Mouse (Mus musculus) naive thymus-derived CD4-positive, alpha-beta T cell, adult 5 months (primary cell): ENCODE data around the gene Atp1b1. TPM values are rescaled to one million over a fixed set of nuclear protein-coding genes. Genes with fewer than 3 reads are reported as not detected.

Experiments used
- polyA plus RNA-seq: library from polyadenylated mRNA; unstranded; fragments of 100-300 nt; shearing (Covaris generic); gene quantifications from one replicate; pipeline ENCODE4 v1.2.1, GENCODE M21; 2017

Gene Atp1b1
- 92.6 TPM for polyA plus RNA-seq

DNA sequence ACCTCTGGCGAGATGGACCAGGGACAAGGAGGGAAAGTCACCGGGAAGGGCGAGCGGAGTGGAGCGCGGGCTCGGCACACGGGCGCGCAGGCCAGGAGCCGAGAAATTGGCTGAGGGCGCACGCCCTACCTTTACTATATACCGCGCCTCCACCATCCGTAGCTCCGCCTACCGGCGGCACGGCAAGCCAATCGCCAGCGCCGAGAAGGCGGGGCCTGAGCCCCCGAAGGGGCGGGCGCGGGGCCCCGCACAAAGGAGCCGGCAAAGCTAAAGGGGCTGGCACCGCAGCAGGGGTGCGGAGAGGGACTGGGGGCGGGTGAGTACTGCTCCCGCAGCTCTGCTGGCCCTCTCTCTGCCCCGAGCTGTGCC, at the start of gene Atp1b1:
Atp1b1 (minus strand) TSS at position 111 of the 369 bp plus-strand sequence.

Other genes starting within 250 kb of the Atp1b1 start
- 8.1 TPM for gene Slc19a2, start 209.3 kb downstream of the Atp1b1 start, polyA plus RNA-seq
- gene Ccdc181, start 182.8 kb downstream of the Atp1b1 start, polyA plus RNA-seq: 2.3 TPM
- 8.0 TPM for gene Nme7, start 154.2 kb downstream of the Atp1b1 start, polyA plus RNA-seq
- 15.1 TPM for gene Blzf1, start 150.9 kb downstream of the Atp1b1 start, polyA plus RNA-seq